Mouse (Mus musculus): ENCODE measurements at regions not wholly inside any gene's neighbourhood (a gene's known extent, or its start where the extent isn't known, plus 50 kb on each side); places are given as distances from the start of the nearest gene placed in this dataset.

GRCm38 (mm10) chr2:173464562-173464961 is 57.8 kb upstream of the 1700021F07Rik start:
- 86% methylated on average over 2 of the region's 2 CpGs for WGBS
- ATAC-seq (replicated peaks; ENCODE audit: extremely low read depth, insufficient read depth, low FRiP score), result no peak
- H3K27ac ChIP-seq (ENCODE audit: low read length), result no peak overlapping the region
- H3K36me3 ChIP-seq (ENCODE audit: control insufficient read depth, insufficient read depth), result no peaks in the 10 kb centered on the region
- no peak overlapping the region for H3K9ac ChIP-seq (ENCODE audit: low read length)
- H3K9me3 ChIP-seq (replicated peaks; ENCODE audit: control insufficient read depth, low read length), result no peaks in the 10 kb centered on the region
- no peaks in the 10 kb centered on the region for H3K27me3 ChIP-seq (ENCODE audit: control insufficient read depth, insufficient read depth, low read length)
- H3K4me3 ChIP-seq (ENCODE audit: low read length), result no peak overlapping the region
- no peak overlapping the region for H3K4me2 ChIP-seq (ENCODE audit: low read depth, low read length)
- no peaks in the 10 kb centered on the region for H3K4me1 ChIP-seq (ENCODE audit: control insufficient read depth, insufficient read depth, low read length)

- Histone ChIP-seq H3K36me3 (ENCODE audit: control insufficient read depth, insufficient read depth) (no peaks in the 10 kb centered on the region), H3K9me3 (replicated peaks; ENCODE audit: control insufficient read depth, low read length) (no peaks in the 10 kb centered on the region), H3K27ac (ENCODE audit: low read length) (no peak overlapping the region), H3K4me2 (ENCODE audit: low read depth, low read length) (no peak overlapping the region), H3K27me3 (ENCODE audit: control insufficient read depth, insufficient read depth, low read length) (no peaks in the 10 kb centered on the region), H3K9ac (ENCODE audit: low read length) (no peak overlapping the region), H3K4me3 (ENCODE audit: low read length) (no peak overlapping the region), H3K4me1 (ENCODE audit: control insufficient read depth, insufficient read depth, low read length) (no peaks in the 10 kb centered on the region)
- ATAC-seq (replicated peaks; ENCODE audit: extremely low read depth, insufficient read depth, low FRiP score), result no peak
- 78% methylated on average over 6 of the region's 6 CpGs for WGBS
Measured at GRCm38 (mm10) chr2:173465006-173465620, 57.3 kb upstream of the 1700021F07Rik start.

- no peak overlapping the region for H3K9ac ChIP-seq (ENCODE audit: low read length)
- 81% methylated on average over 3 of the region's 3 CpGs for WGBS
- H3K9me3 ChIP-seq (replicated peaks; ENCODE audit: control insufficient read depth, low read length), result no peaks in the 10 kb centered on the region
- no peak overlapping the region for H3K4me2 ChIP-seq (ENCODE audit: low read depth, low read length)
- no peak overlapping the region for H3K4me3 ChIP-seq (ENCODE audit: low read length)
- H3K27me3 ChIP-seq (ENCODE audit: control insufficient read depth, insufficient read depth, low read length), result no peaks in the 10 kb centered on the region
- no peak overlapping the region for H3K27ac ChIP-seq (ENCODE audit: low read length)
- ATAC-seq (replicated peaks; ENCODE audit: extremely low read depth, insufficient read depth, low FRiP score), result no peak
- H3K36me3 ChIP-seq (ENCODE audit: control insufficient read depth, insufficient read depth), result no peaks in the 10 kb centered on the region
- H3K4me1 ChIP-seq (ENCODE audit: control insufficient read depth, insufficient read depth, low read length), result no peaks in the 10 kb centered on the region
Measured at GRCm38 (mm10) chr2:173468136-173468535, 54.2 kb upstream of the 1700021F07Rik start.

- H3K36me3 ChIP-seq (ENCODE audit: control insufficient read depth, insufficient read depth), result no peaks in the 10 kb centered on the region
- H3K9me3 ChIP-seq (replicated peaks; ENCODE audit: control insufficient read depth, low read length), result no peaks in the 10 kb centered on the region
- H3K4me2 ChIP-seq (ENCODE audit: low read depth, low read length), result no peak overlapping the region
- H3K27ac ChIP-seq (ENCODE audit: low read length), result no peak overlapping the region
- H3K9ac ChIP-seq (ENCODE audit: low read length), result no peak overlapping the region
- no peaks in the 10 kb centered on the region for H3K27me3 ChIP-seq (ENCODE audit: control insufficient read depth, insufficient read depth, low read length)
- ATAC-seq (replicated peaks; ENCODE audit: extremely low read depth, insufficient read depth, low FRiP score), result no peak
- no peaks in the 10 kb centered on the region for H3K4me1 ChIP-seq (ENCODE audit: control insufficient read depth, insufficient read depth, low read length)
- WGBS, result 62% methylated on average over 7 of the region's 7 CpGs
- no peak overlapping the region for H3K4me3 ChIP-seq (ENCODE audit: low read length)
Measured at GRCm38 (mm10) chr2:173469756-173470155, 52.6 kb upstream of the 1700021F07Rik start.
